9 mouse cellular contexts compared by ENCODE assay signal in genomic region chrX:7421016-7421415, GRCm38 (mm10). TPM values are rescaled to one million over a fixed set of nuclear protein-coding genes. Genes with fewer than 3 reads are reported as not detected.
DNase-seq lines count a peak whose midpoint lies in the region; ATAC-seq and TF ChIP-seq lines count a peak whose summit lies in the region.
"Had no signal": no experiment of that assay in that cellular context is flagged by ENCODE, and none has a peak within 500 bp of the region (broad histone marks: within the 10 kb centered on the region; RNA-seq: fewer than 3 reads in every experiment).

No protein-coding gene starts in this region.

- TF ChIP-seq EP300 in lung, postnatal 0 days (IDR thresholded peaks at IDR 0.05) = no peak

- H3K9me3 ChIP-seq in hindbrain, embryonic 11.5 days (ENCODE audit: control insufficient read depth, low read length) = no peaks in the 10 kb centered on the region
- H3K9me3 ChIP-seq in lung, postnatal 0 days (ENCODE audit: low read length) = no peaks in the 10 kb centered on the region
- H3K9me3 ChIP-seq: liver, embryonic 15.5 days had no signal

- H3K27me3 ChIP-seq in hindbrain, embryonic 11.5 days (ENCODE audit: control insufficient read depth, insufficient read depth, low read length) = no peaks in the 10 kb centered on the region
- no peaks in the 10 kb centered on the region for H3K27me3 ChIP-seq in lung, postnatal 0 days (replicated peaks; ENCODE audit: insufficient read depth, low read length)
- H3K27me3 ChIP-seq: liver, embryonic 15.5 days had no signal

- H3K4me1 ChIP-seq in hindbrain, embryonic 11.5 days (replicated peaks; ENCODE audit: control insufficient read depth, insufficient read depth, low read length) = no peaks in the 10 kb centered on the region
- no peaks in the 10 kb centered on the region for H3K4me1 ChIP-seq in lung, postnatal 0 days (ENCODE audit: insufficient read depth, low read depth, low read length)
- H3K4me1 ChIP-seq: liver, embryonic 15.5 days had no signal

- DNase-seq in MEL-GATA-1-ER (ENCODE audit: extremely low read depth, low read depth) = peak; percentile 90
- peak; percentile 27 for DNase-seq in cerebellum, adult 11 months
- peak; percentile 82 for DNase-seq in hindbrain, embryonic 11.5 days (ENCODE audit: low spot score)
- peak; percentile 58 to 68 for DNase-seq in layer of hippocampus, adult 8-10 months (ENCODE audit: low spot score in 2 of 2)
- DNase-seq in lung, postnatal 0 days (ENCODE audit: low spot score) = peak; percentile 89
- peak; percentile 75 for DNase-seq in retina, adult 2 months (ENCODE audit: low read depth, low spot score)
- peak; percentile 56 to 78 for DNase-seq in thymus, postnatal 10 days (ENCODE audit: low spot score in 2 of 2)

- no peak overlapping the region for H3K4me3 ChIP-seq in hindbrain, embryonic 11.5 days (ENCODE audit: low read depth, low read length)
- no peak overlapping the region for H3K4me3 ChIP-seq in lung, postnatal 0 days (ENCODE audit: low read depth, low read length)
- H3K4me3 ChIP-seq: liver, embryonic 15.5 days had no signal

- H3K9ac ChIP-seq in hindbrain, embryonic 11.5 days (ENCODE audit: low read depth, low read length) = no peak overlapping the region
- H3K9ac ChIP-seq in lung, postnatal 0 days (replicated peaks; ENCODE audit: low read depth) = no peak overlapping the region
- H3K9ac ChIP-seq: liver, embryonic 15.5 days had no signal

- WGBS in hindbrain, embryonic 11.5 days = 31% methylated on average over 3 of the region's 3 CpGs
- WGBS in lung, postnatal 0 days = 30% methylated on average over 3 of the region's 3 CpGs

- TF ChIP-seq CTCF in lung, postnatal 0 days (IDR thresholded peaks at IDR 0.05) = peak; percentile 90

- H3K36me3 ChIP-seq in hindbrain, embryonic 11.5 days (ENCODE audit: control insufficient read depth, insufficient read depth, low read length) = no peaks in the 10 kb centered on the region
- H3K36me3 ChIP-seq in lung, postnatal 0 days (ENCODE audit: insufficient read depth, low read length) = no peaks in the 10 kb centered on the region
- H3K36me3 ChIP-seq: liver, embryonic 15.5 days had no signal

- H3K27ac ChIP-seq in hindbrain, embryonic 11.5 days (ENCODE audit: low read depth, low read length) = no peak overlapping the region
- H3K27ac ChIP-seq in lung, postnatal 0 days (ENCODE audit: low read length) = no peak overlapping the region
- H3K27ac ChIP-seq: liver, embryonic 15.5 days had no signal

- H3K4me2 ChIP-seq in hindbrain, embryonic 11.5 days (replicated peaks; ENCODE audit: low read depth, low read length) = no peak overlapping the region
- no peak overlapping the region for H3K4me2 ChIP-seq in lung, postnatal 0 days (replicated peaks; ENCODE audit: low read depth, low read length)
- H3K4me2 ChIP-seq: liver, embryonic 15.5 days had no signal

- peak; percentile 83 for ATAC-seq in frontal cortex, adult (ENCODE audit: low TSS enrichment)
- peak; percentile 58; the same call in 1 of the 2 replicates for ATAC-seq in hindbrain, embryonic 11.5 days (ENCODE audit: low FRiP score)
- peak; percentile 79 for ATAC-seq in lung, postnatal 0 days

RNA-seq across cellular contexts. Expression of gene Usp27x, which starts 45.4 kb away (rescaled TPM):
- polyA plus RNA-seq in hindbrain, embryonic 11.5 days (2014; fragmentation: Nextera tagmentation; extraction: Ambion mirVana) = 0.45 and 0.83 TPM in 2 replicates
- 10 to 100 TPM; 13.6 to 15.9 (median 15.4) TPM for total RNA-seq in layer of hippocampus, adult 8-10 months (2022)
- 0.62 and 0.68 TPM in 2 replicates for polyA plus RNA-seq in lung, postnatal 0 days (2015; fragmentation: Nextera tagmentation; extraction: Ambion mirVana)

Comparison
In these comparisons a context has a peak if more than half of its experiments do, and no peak if none do; other contexts are left out.
1. DNase-seq: peak in every context shown above with its lines; median percentile 90 in MEL-GATA-1-ER; 89 in lung, postnatal 0 days; 82 in hindbrain, embryonic 11.5 days; 75 in retina, adult 2 months; 67 in thymus, postnatal 10 days; 63 in layer of hippocampus, adult 8-10 months; 27 in cerebellum, adult 11 months.